Mouse (Mus musculus): Measurements from ENCODE around the gene Pih1d1. TPM values are rescaled to one million over a fixed set of nuclear protein-coding genes. Genes with fewer than 3 reads are reported as not detected.

Pih1d1 gene
- total RNA-seq, 1 experiment: 70.2 TPM

DNA sequence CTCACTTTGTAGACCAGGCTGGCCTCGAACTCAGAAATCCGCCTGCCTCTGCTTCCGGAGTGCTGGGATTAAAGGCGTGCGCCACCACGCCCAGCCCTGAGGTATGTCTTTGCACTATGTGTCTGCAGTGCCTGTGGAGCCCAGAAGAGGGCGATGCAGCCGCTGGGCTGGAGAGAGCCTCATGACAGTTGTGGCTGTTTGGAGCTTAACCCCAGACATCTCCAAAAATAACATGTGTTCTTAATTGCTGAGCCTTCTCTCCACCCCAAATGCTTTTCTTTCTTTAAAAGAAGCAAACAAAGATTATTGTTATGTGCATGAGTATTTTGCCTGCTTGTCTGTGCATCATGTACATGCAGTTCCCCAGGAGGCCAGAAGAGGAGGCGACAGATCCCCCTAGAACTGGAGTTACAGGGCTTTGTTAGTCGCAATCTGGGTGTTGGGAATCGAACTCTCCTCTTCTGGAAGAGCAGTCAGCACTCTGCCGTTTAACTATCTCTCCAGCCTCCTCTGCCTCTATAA is 951 bp downstream of the Pih1d1 start:
- peaks cover 3 to 7% of the 10 kb centered on the region in 2 experiments; a peak in 3 of 4 replicates for H3K4me1 ChIP-seq (ENCODE audit: control insufficient read depth in 2 of 2, insufficient read depth in 2 of 2, low read length in 2 of 2, poor library complexity in 1 of 2)
- peak; percentile 73 for DNase-seq (ENCODE audit: low read depth, low spot score)
- peaks cover 6% of the 10 kb centered on the region for H3K36me3 ChIP-seq (ENCODE audit: control insufficient read depth, insufficient read depth, low read length, poor library complexity, severe bottlenecking)
- in situ Hi-C loops (cut with MboI; ENCODE audit: low sequenced_read_pairs in 2 of 2, unreplicated experiment in 2 of 2): no loop called here
- H3K9me3 ChIP-seq (ENCODE audit: control insufficient read depth, insufficient read depth, low read depth, low read length): no peaks in the 10 kb centered on the region
- no peak overlapping the region for H3K27ac ChIP-seq (ENCODE audit: insufficient read depth, low read depth, low read length, poor library complexity, severe bottlenecking)
- peak overlapping the region; percentile 36; the same call in 1 of the 2 replicates for H3K9ac ChIP-seq (ENCODE audit: insufficient read depth, low read depth, low read length, poor library complexity, severe bottlenecking)
- TF ChIP-seq ZC3H11A (IDR thresholded peaks at IDR 0.05; ENCODE audit: borderline replicate concordance, low read depth, low read length): no peak
- no peak for TF ChIP-seq CHD2 (IDR thresholded peaks at IDR 0.05; ENCODE audit: low read depth, low read length)
- no peak for TF ChIP-seq ZNF384 (IDR thresholded peaks at IDR 0.05; ENCODE audit: low read depth, low read length)
- no peak for TF ChIP-seq MAFK (IDR thresholded peaks at IDR 0.05; ENCODE audit: insufficient read depth, low read depth, low read length)
- no peak for TF ChIP-seq HCFC1 (IDR thresholded peaks at IDR 0.05; ENCODE audit: borderline replicate concordance, insufficient read depth, low read length)
- H3K4me3 ChIP-seq (ENCODE audit: insufficient read depth in 1 of 2, low read depth in 1 of 2, low read length in 2 of 2, poor library complexity in 1 of 2, severe bottlenecking in 1 of 2): peak overlapping the region; percentile 84 to 88; a peak in 3 of 4 replicates

DNA sequence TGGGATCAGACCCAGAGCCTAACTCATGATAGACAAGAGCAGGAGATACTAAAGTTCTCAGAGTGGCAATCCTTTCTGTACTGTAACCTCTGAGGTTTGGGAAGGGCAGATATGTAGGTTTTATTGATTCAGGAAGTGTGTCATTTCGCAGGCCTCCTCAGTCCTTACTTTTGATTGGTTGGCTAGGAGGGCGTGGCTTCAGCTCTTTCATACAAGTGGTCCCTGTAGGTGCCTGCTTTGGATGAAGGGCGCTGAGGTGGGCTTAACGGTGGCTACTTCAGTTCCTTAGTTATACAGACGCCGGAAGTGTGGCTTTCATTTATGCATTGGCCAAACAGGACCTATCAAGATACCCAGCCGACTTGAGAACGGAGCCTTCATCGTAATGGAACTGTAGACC is 1.5 kb downstream of the Pih1d1 start:
- peaks cover 11% of the 10 kb centered on the region for H3K36me3 ChIP-seq (ENCODE audit: control insufficient read depth, insufficient read depth, low read length, poor library complexity, severe bottlenecking)
- peak overlapping the region; percentile 44; the same call in 1 of the 2 replicates for H3K9ac ChIP-seq (ENCODE audit: insufficient read depth, low read depth, low read length, poor library complexity, severe bottlenecking)
- peaks cover 1 to 7% of the 10 kb centered on the region in 2 experiments; a peak in 3 of 4 replicates for H3K4me1 ChIP-seq (ENCODE audit: control insufficient read depth in 2 of 2, insufficient read depth in 2 of 2, low read length in 2 of 2, poor library complexity in 1 of 2)
- no peak overlapping the region for H3K27ac ChIP-seq (ENCODE audit: insufficient read depth, low read depth, low read length, poor library complexity, severe bottlenecking)
- TF ChIP-seq ZC3H11A (IDR thresholded peaks at IDR 0.05; ENCODE audit: borderline replicate concordance, low read depth, low read length) (no peak), MAFK (IDR thresholded peaks at IDR 0.05; ENCODE audit: insufficient read depth, low read depth, low read length) (no peak), CHD2 (IDR thresholded peaks at IDR 0.05; ENCODE audit: low read depth, low read length) (no peak), HCFC1 (IDR thresholded peaks at IDR 0.05; ENCODE audit: borderline replicate concordance, insufficient read depth, low read length) (no peak), ZNF384 (IDR thresholded peaks at IDR 0.05; ENCODE audit: low read depth, low read length) (no peak)
- H3K9me3 ChIP-seq (ENCODE audit: control insufficient read depth, insufficient read depth, low read depth, low read length): no peaks in the 10 kb centered on the region
- in situ Hi-C loops (cut with MboI; ENCODE audit: low sequenced_read_pairs in 2 of 2, unreplicated experiment in 2 of 2): no loop called here
- DNase-seq (ENCODE audit: low read depth, low spot score): peak; percentile 72
- peak overlapping the region in 1 of 2 experiments; percentile 37; a peak in 2 of 4 replicates for H3K4me3 ChIP-seq (ENCODE audit: insufficient read depth in 1 of 2, low read depth in 1 of 2, low read length in 2 of 2, poor library complexity in 1 of 2, severe bottlenecking in 1 of 2)

DNA sequence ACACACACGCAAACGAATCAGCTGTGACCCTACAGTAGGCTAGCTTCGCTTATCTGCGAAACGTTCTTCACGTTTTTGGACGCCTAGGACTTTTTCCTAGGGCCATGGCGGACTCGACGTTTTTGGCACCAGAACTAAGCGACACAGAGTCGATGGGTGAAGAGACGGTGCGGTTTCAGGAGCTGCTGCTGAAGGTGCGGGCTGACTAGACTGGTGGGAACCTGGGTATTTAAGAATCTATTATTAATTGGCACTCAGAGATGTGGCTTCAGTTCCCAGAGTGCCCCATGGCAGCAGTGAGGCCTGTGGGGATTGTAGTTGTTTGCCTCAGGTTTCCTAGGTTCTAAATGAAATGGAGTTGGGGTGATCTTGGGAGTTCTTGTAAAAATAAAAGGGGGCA is 2.1 kb downstream of the Pih1d1 start:
- no peak for DNase-seq (ENCODE audit: low read depth, low spot score)
- in situ Hi-C loops (cut with MboI; ENCODE audit: low sequenced_read_pairs in 2 of 2, unreplicated experiment in 2 of 2): no loop called here
- H3K9ac ChIP-seq (ENCODE audit: insufficient read depth, low read depth, low read length, poor library complexity, severe bottlenecking): no peak overlapping the region
- no peaks in the 10 kb centered on the region for H3K9me3 ChIP-seq (ENCODE audit: control insufficient read depth, insufficient read depth, low read depth, low read length)
- H3K36me3 ChIP-seq (ENCODE audit: control insufficient read depth, insufficient read depth, low read length, poor library complexity, severe bottlenecking): peaks cover 11% of the 10 kb centered on the region
- no peak overlapping the region for H3K4me3 ChIP-seq (ENCODE audit: insufficient read depth in 1 of 2, low read depth in 1 of 2, low read length in 2 of 2, poor library complexity in 1 of 2, severe bottlenecking in 1 of 2)
- peaks cover 0 to 6% of the 10 kb centered on the region in 2 experiments; a peak in 2 of 4 replicates for H3K4me1 ChIP-seq (ENCODE audit: control insufficient read depth in 2 of 2, insufficient read depth in 2 of 2, low read length in 2 of 2, poor library complexity in 1 of 2)
- TF ChIP-seq MAFK (IDR thresholded peaks at IDR 0.05; ENCODE audit: insufficient read depth, low read depth, low read length): no peak
- TF ChIP-seq ZC3H11A (IDR thresholded peaks at IDR 0.05; ENCODE audit: borderline replicate concordance, low read depth, low read length): no peak
- TF ChIP-seq HCFC1 (IDR thresholded peaks at IDR 0.05; ENCODE audit: borderline replicate concordance, insufficient read depth, low read length): no peak
- TF ChIP-seq CHD2 (IDR thresholded peaks at IDR 0.05; ENCODE audit: low read depth, low read length): no peak
- no peak for TF ChIP-seq ZNF384 (IDR thresholded peaks at IDR 0.05; ENCODE audit: low read depth, low read length)
- H3K27ac ChIP-seq (ENCODE audit: insufficient read depth, low read depth, low read length, poor library complexity, severe bottlenecking): no peak overlapping the region

DNA sequence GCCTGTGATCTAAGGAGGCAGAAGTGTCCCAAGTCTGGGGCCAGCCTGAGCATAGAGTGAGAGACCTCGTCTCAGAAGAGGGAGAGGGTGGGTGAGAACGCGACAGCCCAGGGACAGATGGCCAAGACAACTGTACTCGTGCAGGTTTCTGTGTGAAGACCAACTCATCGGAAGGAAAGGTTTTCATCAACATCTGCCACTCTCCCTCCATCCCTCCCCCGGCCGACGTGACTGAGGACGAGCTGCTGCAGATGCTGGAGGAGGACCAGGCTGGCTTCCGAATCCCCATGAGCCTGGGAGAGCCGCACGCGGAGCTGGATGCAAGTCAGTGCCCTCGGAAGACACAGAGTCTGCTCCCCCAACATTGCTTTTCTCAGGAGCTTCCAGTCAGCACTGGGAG is 3.4 kb downstream of the Pih1d1 start:
- Histone ChIP-seq H3K4me1 (ENCODE audit: control insufficient read depth in 2 of 2, insufficient read depth in 2 of 2, low read length in 2 of 2, poor library complexity in 1 of 2) (peaks cover 0 to 5% of the 10 kb centered on the region in 2 experiments; a peak in 2 of 4 replicates), H3K27ac (ENCODE audit: insufficient read depth, low read depth, low read length, poor library complexity, severe bottlenecking) (no peak overlapping the region), H3K4me3 (ENCODE audit: insufficient read depth in 1 of 2, low read depth in 1 of 2, low read length in 2 of 2, poor library complexity in 1 of 2, severe bottlenecking in 1 of 2) (no peak overlapping the region), H3K36me3 (ENCODE audit: control insufficient read depth, insufficient read depth, low read length, poor library complexity, severe bottlenecking) (peaks cover 11% of the 10 kb centered on the region), H3K9ac (ENCODE audit: insufficient read depth, low read depth, low read length, poor library complexity, severe bottlenecking) (no peak overlapping the region), H3K9me3 (ENCODE audit: control insufficient read depth, insufficient read depth, low read depth, low read length) (no peaks in the 10 kb centered on the region)
- TF ChIP-seq CHD2 (IDR thresholded peaks at IDR 0.05; ENCODE audit: low read depth, low read length) (no peak), HCFC1 (IDR thresholded peaks at IDR 0.05; ENCODE audit: borderline replicate concordance, insufficient read depth, low read length) (no peak)
- in situ Hi-C loops (cut with MboI; ENCODE audit: low sequenced_read_pairs in 2 of 2, unreplicated experiment in 2 of 2): no loop called here
- DNase-seq (ENCODE audit: low read depth, low spot score): no peak
